Mouse (Mus musculus) neural tube, embryonic 11.5 days (tissue): ENCODE measurements around the gene Tenm1. TPM values are rescaled to one million over a fixed set of nuclear protein-coding genes. Genes with fewer than 3 reads are reported as not detected.
A peak's percentile ranks its signal among the peaks of the same experiment; 100 is the strongest.

Source experiments
- ATAC-seq: fragments of 200-750 bp; cut with Nextera tagmentation; 2 replicates; pipeline ENCODE4 v1.8.0; 2017; ENCODE audit warnings: moderate number of reproducible peaks, mild to moderate bottlenecking, moderate TSS enrichment, moderate library complexity; ENCODE audit not compliant: insufficient read depth, low FRiP score, low TSS enrichment
- DNase-seq: peaks from one replicate; pipeline ENCODE4 v3.0.0-alpha.2; 2015; ENCODE audit warnings: low spot score
- H3K27ac ChIP-seq: fragments of 300-500 bp; sonication (generic); 2 replicates; pipeline ENCODE4 v1.5.1; 2014; ENCODE audit warnings: low read depth, mild to moderate bottlenecking, low read length
- H3K27me3 ChIP-seq: fragments of 300-500 bp; sonication (generic); 2 replicates; pipeline ENCODE4 v1.6.1; 2014; ENCODE audit warnings: mild to moderate bottlenecking, low read length, mixed read lengths; ENCODE audit not compliant: control insufficient read depth, insufficient read depth
- H3K36me3 ChIP-seq: fragments of 300-500 bp; sonication (generic); 2 replicates; pipeline ENCODE4 v1.6.1; 2014; ENCODE audit warnings: mild to moderate bottlenecking, low read length, moderate library complexity, mixed read lengths; ENCODE audit not compliant: control insufficient read depth, insufficient read depth
- H3K4me1 ChIP-seq: fragments of 300-500 bp; sonication (generic); 2 replicates; pipeline ENCODE4 v1.6.1; 2014; ENCODE audit warnings: low read length, mixed read lengths; ENCODE audit not compliant: control insufficient read depth, insufficient read depth
- H3K4me2 ChIP-seq: fragments of 300-500 bp; sonication (generic); 2 replicates; pipeline ENCODE4 v1.6.1; 2014; ENCODE audit warnings: low read depth, mild to moderate bottlenecking, moderate library complexity
- H3K4me3 ChIP-seq: fragments of 300-500 bp; sonication (generic); 2 replicates; pipeline ENCODE4 v1.5.1; 2014; ENCODE audit warnings: low read depth, low read length
- H3K9ac ChIP-seq: fragments of 300-500 bp; sonication (generic); 2 replicates; pipeline ENCODE4 v1.6.1; 2014; ENCODE audit warnings: mild to moderate bottlenecking, low read length
- H3K9me3 ChIP-seq: fragments of 300-500 bp; sonication (generic); 2 replicates; pipeline ENCODE4 v1.6.1; 2016; ENCODE audit warnings: low read length; ENCODE audit not compliant: control insufficient read depth
- WGBS: fragments of 180-500 bp; shearing (Covaris S2); extraction: QIAGEN DNeasy Blood & Tissue Kit; methylation state at CpG from one replicate; pipeline ENCODE4 v1.1.7; 2014; 5-methylcytosine and 5-hydroxymethylcytosine counted together
- polyA plus RNA-seq: library from polyadenylated mRNA; unstranded; fragments of >200 nt; fragmentation: Nextera tagmentation; extraction: Ambion mirVana; gene quantifications from 2 replicates; pipeline ENCODE4 v1.2.1, GENCODE M21; 2014

The Tenm1 gene
- polyA plus RNA-seq, 1 experiment from 2014 or later: 0.90 TPM

GRCm38 (mm10) chrX:43122491-43122890 lies 306.4 kb downstream of the Tenm1 start:
- Histone ChIP-seq H3K27me3 (no peaks in the 10 kb centered on the region), H3K4me3 (no peak overlapping the region), H3K4me1 (no peaks in the 10 kb centered on the region), H3K9me3 (no peaks in the 10 kb centered on the region), H3K4me2 (no peak overlapping the region), H3K27ac (no peak overlapping the region), H3K36me3 (no peaks in the 10 kb centered on the region), H3K9ac (no peak overlapping the region)
- DNase-seq (no peak), ATAC-seq (no peak)
- 82% methylated on average over 1 of the region's 1 CpGs for WGBS

GRCm38 (mm10) chrX:43122001-43122400 lies 306.9 kb downstream of the Tenm1 start:
- Histone ChIP-seq H3K27ac (no peak overlapping the region), H3K4me2 (no peak overlapping the region), H3K9ac (no peak overlapping the region), H3K27me3 (no peaks in the 10 kb centered on the region), H3K4me3 (no peak overlapping the region), H3K36me3 (no peaks in the 10 kb centered on the region), H3K9me3 (no peaks in the 10 kb centered on the region), H3K4me1 (no peaks in the 10 kb centered on the region)
- ATAC-seq (no peak), DNase-seq (no peak)
- WGBS: 81% methylated on average over 1 of the region's 1 CpGs

- Histone ChIP-seq H3K27ac (no peak overlapping the region), H3K27me3 (no peaks in the 10 kb centered on the region), H3K9me3 (no peaks in the 10 kb centered on the region), H3K9ac (no peak overlapping the region), H3K4me3 (no peak overlapping the region), H3K4me2 (no peak overlapping the region), H3K36me3 (no peaks in the 10 kb centered on the region), H3K4me1 (no peaks in the 10 kb centered on the region)
- ATAC-seq: no peak
- no peak for DNase-seq
- 76% methylated on average over 2 of the region's 2 CpGs for WGBS
Measured at GRCm38 (mm10) chrX:42986100-42986499, 442.8 kb downstream of the Tenm1 start.

- ATAC-seq (no peak), DNase-seq (peak; percentile 9)
- H3K27ac ChIP-seq: no peak overlapping the region
- H3K4me2 ChIP-seq: no peak overlapping the region
- no peaks in the 10 kb centered on the region for H3K36me3 ChIP-seq
- no peak overlapping the region for H3K9ac ChIP-seq
- H3K27me3 ChIP-seq: no peaks in the 10 kb centered on the region
- no peaks in the 10 kb centered on the region for H3K4me1 ChIP-seq
- 20% methylated on average over 1 of the region's 1 CpGs for WGBS
- no peaks in the 10 kb centered on the region for H3K9me3 ChIP-seq
- no peak overlapping the region for H3K4me3 ChIP-seq
Measured at GRCm38 (mm10) chrX:42973562-42973961, 455.4 kb downstream of the Tenm1 start.

- ATAC-seq: no peak
- Histone ChIP-seq H3K27ac (no peak overlapping the region), H3K9me3 (no peaks in the 10 kb centered on the region), H3K9ac (no peak overlapping the region), H3K36me3 (no peaks in the 10 kb centered on the region), H3K4me2 (no peak overlapping the region), H3K27me3 (no peaks in the 10 kb centered on the region), H3K4me3 (no peak overlapping the region), H3K4me1 (no peaks in the 10 kb centered on the region)
- 77% methylated on average over 5 of the region's 5 CpGs for WGBS
- no peak for DNase-seq
Measured at GRCm38 (mm10) chrX:42967611-42968010, 461.3 kb downstream of the Tenm1 start.

- H3K4me1 ChIP-seq: no peaks in the 10 kb centered on the region
- ATAC-seq: no peak
- no peak overlapping the region for H3K9ac ChIP-seq
- H3K36me3 ChIP-seq: no peaks in the 10 kb centered on the region
- H3K9me3 ChIP-seq: no peaks in the 10 kb centered on the region
- DNase-seq: no peak
- WGBS: 94% methylated on average over 1 of the region's 1 CpGs
- no peak overlapping the region for H3K4me2 ChIP-seq
- H3K27me3 ChIP-seq: no peaks in the 10 kb centered on the region
- H3K27ac ChIP-seq: no peak overlapping the region
- H3K4me3 ChIP-seq: no peak overlapping the region
Measured at GRCm38 (mm10) chrX:42861731-42862130, 567.2 kb downstream of the Tenm1 start.

- no peaks in the 10 kb centered on the region for H3K9me3 ChIP-seq
- H3K4me2 ChIP-seq: no peak overlapping the region
- no peak for DNase-seq
- no peak overlapping the region for H3K27ac ChIP-seq
- H3K4me1 ChIP-seq: no peaks in the 10 kb centered on the region
- ATAC-seq: no peak
- no peak overlapping the region for H3K4me3 ChIP-seq
- H3K36me3 ChIP-seq: no peaks in the 10 kb centered on the region
- H3K9ac ChIP-seq: no peak overlapping the region
- no peaks in the 10 kb centered on the region for H3K27me3 ChIP-seq
- WGBS: 65% methylated on average over 4 of the region's 4 CpGs
Measured at GRCm38 (mm10) chrX:42781566-42781965, 647.4 kb downstream of the Tenm1 start.

- no peaks in the 10 kb centered on the region for H3K36me3 ChIP-seq
- H3K4me1 ChIP-seq: no peaks in the 10 kb centered on the region
- H3K9me3 ChIP-seq: no peaks in the 10 kb centered on the region
- 87% methylated on average over 3 of the region's 3 CpGs for WGBS
- DNase-seq (no peak), ATAC-seq (no peak)
- no peak overlapping the region for H3K9ac ChIP-seq
- no peak overlapping the region for H3K4me3 ChIP-seq
- H3K4me2 ChIP-seq: no peak overlapping the region
- no peaks in the 10 kb centered on the region for H3K27me3 ChIP-seq
- H3K27ac ChIP-seq: no peak overlapping the region
Measured at GRCm38 (mm10) chrX:42718078-42718785, 710.7 kb downstream of the Tenm1 start.

- no peaks in the 10 kb centered on the region for H3K4me1 ChIP-seq
- no peak for ATAC-seq
- no peak overlapping the region for H3K27ac ChIP-seq
- no peaks in the 10 kb centered on the region for H3K9me3 ChIP-seq
- H3K4me3 ChIP-seq: no peak overlapping the region
- DNase-seq: no peak
- no peaks in the 10 kb centered on the region for H3K36me3 ChIP-seq
- H3K4me2 ChIP-seq: no peak overlapping the region
- 64% methylated on average over 3 of the region's 3 CpGs for WGBS
- H3K27me3 ChIP-seq: no peaks in the 10 kb centered on the region
- no peak overlapping the region for H3K9ac ChIP-seq
Measured at GRCm38 (mm10) chrX:42700291-42700690, 728.6 kb downstream of the Tenm1 start.
